Mouse (Mus musculus) cerebellum, postnatal 10 days (tissue): ENCODE results near the gene Scn1a.

ENCODE experiments used
- DNase-seq, 2 experiments: peaks; one replicate each; pipeline ENCODE4 v3.0.0; 2021; ENCODE audit warnings: mixed read lengths in 2 of 2

Scn1a gene

DNA sequence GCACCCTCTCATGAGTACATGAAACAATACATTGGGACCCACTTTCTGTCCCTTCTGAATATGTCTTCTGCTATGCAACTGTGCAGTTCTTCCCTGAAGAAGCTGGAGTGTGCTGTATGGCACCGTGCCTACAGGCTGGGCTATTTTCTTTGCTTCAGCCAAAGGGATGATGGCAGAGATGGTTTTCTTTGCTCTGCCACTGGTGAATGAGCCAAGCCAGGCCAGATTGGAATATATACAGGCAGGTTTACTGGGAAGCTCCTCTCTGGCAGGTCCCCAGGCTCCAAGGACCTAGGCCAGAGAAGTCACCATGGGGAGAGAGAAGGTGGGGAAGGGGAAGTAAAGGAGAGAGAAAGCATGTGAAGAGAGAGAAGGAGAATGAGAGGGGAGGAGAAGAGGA is 200.3 kb downstream of the Scn1a start:
- DNase-seq = peak; percentile 68 to 73

DNA sequence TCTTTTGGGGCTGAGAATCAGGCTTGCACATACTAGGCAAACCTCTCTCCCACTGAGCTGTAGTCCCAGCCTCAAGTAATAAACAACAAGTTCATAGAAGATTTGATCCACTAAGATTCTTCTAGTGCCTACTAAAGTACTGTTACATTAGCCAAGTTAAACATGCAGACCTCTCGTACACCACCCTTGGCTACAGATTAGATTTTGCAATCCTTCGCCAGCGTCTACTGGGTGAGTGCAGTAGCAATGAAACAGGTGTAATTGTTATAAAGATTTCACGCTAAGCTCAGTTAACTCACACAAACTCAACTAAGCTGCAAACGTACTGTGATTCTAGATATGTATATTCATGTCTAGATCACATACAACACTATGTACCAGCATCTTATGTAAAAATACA is 201.8 kb downstream of the Scn1a start:
- no peak for DNase-seq

DNA sequence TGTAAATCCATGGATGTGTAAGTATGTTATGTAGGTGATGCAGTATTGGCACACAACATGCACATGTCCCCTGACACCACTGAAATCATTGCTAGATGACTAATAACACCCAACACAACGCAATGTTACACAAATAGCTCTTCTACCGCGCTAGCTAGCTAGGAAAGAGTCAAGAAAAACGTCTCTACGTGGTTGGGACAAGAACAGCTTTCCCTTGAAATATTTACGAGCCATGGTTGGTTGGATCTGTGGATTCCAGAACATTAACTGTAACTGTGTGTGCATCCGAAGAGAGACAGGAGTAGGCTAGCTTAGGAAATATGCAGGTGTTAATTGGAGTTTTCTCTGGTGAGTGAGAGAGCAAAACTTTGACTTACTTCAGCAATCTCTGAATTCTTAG is 219.7 kb downstream of the Scn1a start:
- DNase-seq = no peak
